Mouse (Mus musculus) testis, adult 2 months (tissue): ENCODE results near the gene Rims3.

Source experiments
- CTCF ChIP-seq: fragments of 200-500 bp; IDR thresholded peaks from 2 replicates; pipeline ENCODE4 v1.5.1; 2012; ENCODE audit warnings: low read depth, mild to moderate bottlenecking, inconsistent platforms, low read length, moderate library complexity; ENCODE audit not compliant: control insufficient read depth, insufficient read depth, insufficient replicate concordance
- POLR2A ChIP-seq: fragments of 200-500 bp; IDR thresholded peaks from 2 replicates; pipeline ENCODE4 v1.6.1; 2012; ENCODE audit warnings: low read depth, mild to moderate bottlenecking, inconsistent platforms, low read length, moderate library complexity; ENCODE audit not compliant: control insufficient read depth

GRCm38 (mm10) chr4:120870262-120870748 lies 15.7 kb downstream of the Rims3 start:
- TF ChIP-seq CTCF (no peak), POLR2A (no peak)
